Comparison of ENCODE assay signal across 24 mouse cellular contexts in genomic region chr11:104055941-104056340, GRCm38 (mm10).
DNase-seq lines count a peak whose midpoint lies in the region; ATAC-seq and TF ChIP-seq lines count a peak whose summit lies in the region.
"Had no signal": no experiment of that assay in that cellular context is flagged by ENCODE, and none has a peak within 500 bp of the region (broad histone marks: within the 10 kb centered on the region; RNA-seq: fewer than 3 reads in every experiment).

No protein-coding gene starts in this region.

- no peak for TF ChIP-seq CTCF in left cerebral cortex, adult 2 months (IDR thresholded peaks at IDR 0.05)
- no peak for TF ChIP-seq CTCF in lung, adult 2 months (IDR thresholded peaks at IDR 0.05; ENCODE audit: insufficient read depth, low read length)

- ATAC-seq in frontal cortex, adult (ENCODE audit: low TSS enrichment), result peak; percentile 65; the same call in 1 of the 2 replicates
- no peak for ATAC-seq in megakaryocyte, adult 5-6 weeks (ENCODE audit: poor library complexity, severe bottlenecking)
- ATAC-seq: forebrain, embryonic 13.5 days; hindbrain, postnatal 0 days; intestine, postnatal 0 days; lung, postnatal 0 days had no signal

- H3K27me3 ChIP-seq in megakaryocyte, embryonic 14.5 days (replicated peaks), result peaks cover 68% of the 10 kb centered on the region
- H3K27me3 ChIP-seq: forebrain, embryonic 13.5 days; heart, embryonic 12.5 days; kidney, embryonic 15.5 days; neural tube, embryonic 12.5 days; stomach, embryonic 15.5 days had no signal

- no peaks in the 10 kb centered on the region for H3K9me3 ChIP-seq in megakaryocyte, embryonic 14.5 days
- H3K9me3 ChIP-seq: forebrain, embryonic 13.5 days; heart, embryonic 12.5 days; hindbrain, embryonic 10.5 days; kidney, embryonic 15.5 days; neural tube, embryonic 12.5 days; stomach, embryonic 15.5 days had no signal

- H3K4me3 ChIP-seq in megakaryocyte, embryonic 14.5 days (replicated peaks), result peak overlapping the region; percentile 7
- H3K4me3 ChIP-seq in left cerebral cortex, adult 2 months, result no peak overlapping the region
- no peak overlapping the region for H3K4me3 ChIP-seq in lung, adult 2 months (replicated peaks; ENCODE audit: extremely low read depth, low read depth, low read length)
- H3K4me3 ChIP-seq: forebrain, embryonic 13.5 days; heart, embryonic 12.5 days; hindbrain, embryonic 10.5 days; kidney, embryonic 15.5 days; neural tube, embryonic 12.5 days; stomach, embryonic 15.5 days had no signal

- intact Hi-C loops in left cerebral cortex, adult 2 months (cut with DNase I), result loop anchor here (2.0 to 5.0 kb wide), 2 partner anchors 27 to 76 kb away; partner anchors contain the start of gene Crhr1

- no peak for TF ChIP-seq POLR2A in lung, adult 2 months (IDR thresholded peaks at IDR 0.05; ENCODE audit: borderline replicate concordance, extremely low read depth, low read depth, low read length)

- H3K36me3 ChIP-seq in megakaryocyte, embryonic 14.5 days (replicated peaks; ENCODE audit: low read length), result no peaks in the 10 kb centered on the region
- H3K36me3 ChIP-seq: heart, embryonic 12.5 days; hindbrain, embryonic 10.5 days; kidney, embryonic 15.5 days; neural tube, embryonic 12.5 days; stomach, embryonic 15.5 days had no signal

- WGBS in lung, adult 2 months, result 75% methylated on average over 6 of the region's 6 CpGs

- no peak overlapping the region for H3K27ac ChIP-seq in left cerebral cortex, adult 2 months
- H3K27ac ChIP-seq: forebrain, embryonic 13.5 days; hindbrain, embryonic 10.5 days; hindbrain, postnatal 0 days; kidney, embryonic 15.5 days; neural tube, embryonic 12.5 days; stomach, embryonic 15.5 days had no signal

- no peak for DNase-seq in frontal cortex, postnatal 14 days (ENCODE audit: low spot score in 2 of 2)
- peak; percentile 48 to 56 for DNase-seq in left cerebral cortex, adult 2 months (ENCODE audit: extremely low spot score in 1 of 2, low spot score in 2 of 2)
- DNase-seq in right cerebral cortex, postnatal 36 days (ENCODE audit: low spot score in 2 of 2), result peak; percentile 39
- no peak for DNase-seq in lung, adult 2 months
- DNase-seq: adrenal gland, postnatal 14 days; cerebellum, adult 8-10 months; gastrocnemius, postnatal 25 days; heart, adult 18-20 months; heart, postnatal 10 days; kidney, postnatal 36 days; midbrain, embryonic 14.5 days; thymus, postnatal 25 days had no signal

- peaks cover 21% of the 10 kb centered on the region for H3K4me1 ChIP-seq in megakaryocyte, embryonic 14.5 days
- no peaks in the 10 kb centered on the region for H3K4me1 ChIP-seq in lung, adult 2 months (ENCODE audit: control insufficient read depth, insufficient read depth, low read length)
- H3K4me1 ChIP-seq: forebrain, embryonic 13.5 days; heart, embryonic 12.5 days; kidney, embryonic 15.5 days; neural tube, embryonic 12.5 days; stomach, embryonic 15.5 days had no signal

Comparison
In these comparisons a context has a peak if more than half of its experiments do, and no peak if none do; other contexts are left out.
1. DNase-seq: peak in left cerebral cortex, adult 2 months (2 of 2) and right cerebral cortex, postnatal 36 days (2 of 2); none in frontal cortex, postnatal 14 days (0 of 2) and lung, adult 2 months (single experiment).